Mouse (Mus musculus) neural tube, embryonic 11.5 days (tissue): ENCODE results near the gene Zfp599. TPM values are rescaled to one million over a fixed set of nuclear protein-coding genes. Genes with fewer than 3 reads are reported as not detected.
"Not testable (repeated sequence)": the region's sequence is repeated elsewhere in the genome, so short reads cannot be mapped to it uniquely, and the experiment has no call there.

Source experiments
- ATAC-seq: fragments of 200-750 bp; cut with Nextera tagmentation; 2 replicates; pipeline ENCODE4 v1.8.0; 2017; ENCODE audit warnings: moderate number of reproducible peaks, mild to moderate bottlenecking, moderate TSS enrichment, moderate library complexity; ENCODE audit not compliant: insufficient read depth, low FRiP score, low TSS enrichment
- DNase-seq: peaks from one replicate; pipeline ENCODE4 v3.0.0-alpha.2; 2015; ENCODE audit warnings: low spot score
- H3K27ac ChIP-seq: fragments of 300-500 bp; sonication (generic); 2 replicates; pipeline ENCODE4 v1.5.1; 2014; ENCODE audit warnings: low read depth, mild to moderate bottlenecking, low read length
- H3K27me3 ChIP-seq: fragments of 300-500 bp; sonication (generic); 2 replicates; pipeline ENCODE4 v1.6.1; 2014; ENCODE audit warnings: mild to moderate bottlenecking, low read length, mixed read lengths; ENCODE audit not compliant: control insufficient read depth, insufficient read depth
- H3K36me3 ChIP-seq: fragments of 300-500 bp; sonication (generic); 2 replicates; pipeline ENCODE4 v1.6.1; 2014; ENCODE audit warnings: mild to moderate bottlenecking, low read length, moderate library complexity, mixed read lengths; ENCODE audit not compliant: control insufficient read depth, insufficient read depth
- H3K4me1 ChIP-seq: fragments of 300-500 bp; sonication (generic); 2 replicates; pipeline ENCODE4 v1.6.1; 2014; ENCODE audit warnings: low read length, mixed read lengths; ENCODE audit not compliant: control insufficient read depth, insufficient read depth
- H3K4me2 ChIP-seq: fragments of 300-500 bp; sonication (generic); 2 replicates; pipeline ENCODE4 v1.6.1; 2014; ENCODE audit warnings: low read depth, mild to moderate bottlenecking, moderate library complexity
- H3K4me3 ChIP-seq: fragments of 300-500 bp; sonication (generic); 2 replicates; pipeline ENCODE4 v1.5.1; 2014; ENCODE audit warnings: low read depth, low read length
- H3K9ac ChIP-seq: fragments of 300-500 bp; sonication (generic); 2 replicates; pipeline ENCODE4 v1.6.1; 2014; ENCODE audit warnings: mild to moderate bottlenecking, low read length
- H3K9me3 ChIP-seq: fragments of 300-500 bp; sonication (generic); 2 replicates; pipeline ENCODE4 v1.6.1; 2016; ENCODE audit warnings: low read length; ENCODE audit not compliant: control insufficient read depth
- WGBS: fragments of 180-500 bp; shearing (Covaris S2); extraction: QIAGEN DNeasy Blood & Tissue Kit; methylation state at CpG from one replicate; pipeline ENCODE4 v1.1.7; 2014; 5-methylcytosine and 5-hydroxymethylcytosine counted together
- polyA plus RNA-seq: library from polyadenylated mRNA; unstranded; fragments of >200 nt; fragmentation: Nextera tagmentation; extraction: Ambion mirVana; gene quantifications from 2 replicates; pipeline ENCODE4 v1.2.1, GENCODE M21; 2014

Zfp599 gene
- polyA plus RNA-seq = 6.4 and 6.7 TPM in 2 replicates

GRCm38 (mm10) chr9:22259184-22260091, at the start of gene Zfp599:
Gene Zfp599, minus strand, starts transcription at chr9:22259895.
- peaks cover 7% of the 10 kb centered on the region; the same call in 1 of the 2 replicates for H3K36me3 ChIP-seq
- H3K4me2 ChIP-seq = peak within 1 kb of the TSS; percentile 67
- peak within 1 kb of the TSS; percentile 56 for H3K4me3 ChIP-seq
- peak; percentile 64 for DNase-seq
- H3K9me3 ChIP-seq = peaks cover 3% of the 10 kb centered on the region; the same call in 1 of the 2 replicates
- peak; percentile 76; the same call in 1 of the 2 replicates for ATAC-seq
- under 1% methylated on average over 35 of the region's 35 CpGs for WGBS
- peak within 1 kb of the TSS; percentile 81 for H3K9ac ChIP-seq
- no peaks in the 10 kb centered on the region for H3K4me1 ChIP-seq
- H3K27ac ChIP-seq = no peak within 1 kb of the TSS
- no peaks in the 10 kb centered on the region for H3K27me3 ChIP-seq

GRCm38 (mm10) chr9:22307920-22308262, 48.2 kb upstream of the Zfp599 start:
- peak overlapping the region; percentile 100 for H3K9ac ChIP-seq
- not testable (repeated sequence) for H3K27ac ChIP-seq

DNA sequence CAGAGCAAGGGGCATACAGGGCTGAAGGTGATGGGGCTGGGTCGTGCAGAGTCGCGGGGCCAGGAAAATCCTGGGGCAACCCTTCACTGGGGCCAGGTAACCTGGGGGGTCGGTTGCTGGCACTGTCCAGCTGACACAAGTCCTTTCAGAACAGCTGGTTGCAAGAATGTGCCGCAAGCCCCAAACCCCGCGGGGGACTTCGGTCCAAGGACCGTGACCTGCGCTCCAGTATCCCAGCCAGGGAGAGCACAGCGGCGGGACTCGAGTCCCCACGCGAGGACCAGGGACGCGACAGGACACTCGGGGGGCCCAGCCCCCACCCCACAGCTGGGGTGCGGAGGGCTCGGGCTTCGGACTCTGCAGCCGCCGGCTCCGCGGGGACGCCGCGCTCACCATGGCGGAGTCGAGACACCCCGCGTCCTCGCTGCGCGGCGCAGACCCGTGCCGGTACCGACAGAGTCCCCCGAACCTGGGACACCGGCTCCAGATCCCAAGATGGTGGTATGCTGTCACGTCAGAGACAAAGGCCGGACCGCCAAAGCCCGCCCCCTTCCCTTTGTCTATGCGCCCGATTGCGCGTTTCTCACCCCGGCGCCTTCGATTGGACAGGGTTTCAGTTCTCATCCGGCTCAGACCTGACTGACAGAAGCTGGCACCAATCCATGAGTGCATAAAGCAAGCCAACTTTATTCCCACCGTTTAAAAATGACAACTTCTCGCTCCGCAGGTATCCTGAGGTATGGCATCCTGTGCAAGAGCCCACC, 47.6 kb upstream of the Zfp599 start, which contains the start of gene Zfp810:
Gene Zfp810, minus strand, starts transcription at position 493 of the 764 bp plus-strand sequence.
- under 1% methylated on average over 56 of the region's 56 CpGs for whole genome bisulfite sequencing
- H3K4me3 ChIP-seq = peak within 1 kb of the TSS; percentile 93
- DNase-seq (peak; percentile 97), ATAC-seq (peak; percentile 99)
- peak within 1 kb of the TSS; percentile 79 for H3K27ac ChIP-seq
- H3K9me3 ChIP-seq = no peaks in the 10 kb centered on the region
- H3K4me1 ChIP-seq = no peaks in the 10 kb centered on the region
- H3K27me3 ChIP-seq = no peaks in the 10 kb centered on the region
- peaks cover 12% of the 10 kb centered on the region for H3K36me3 ChIP-seq
- H3K9ac ChIP-seq = peak within 1 kb of the TSS; percentile 100
- H3K4me2 ChIP-seq = peak within 1 kb of the TSS; percentile 88

More at GRCm38 (mm10) chr9:22307920-22308262, 48.2 kb upstream of the Zfp599 start:
- ATAC-seq = peak; percentile 4; the same call in 1 of the 2 replicates
- Histone ChIP-seq H3K4me2 (peak overlapping the region; percentile 39), H3K36me3 (peaks cover 12% of the 10 kb centered on the region), H3K4me3 (peak overlapping the region; percentile 93)
- DNase-seq, H3K27me3 ChIP-seq, H3K4me1 ChIP-seq, H3K9me3 ChIP-seq: not testable (repeated sequence)
- 19% methylated on average over 9 of the region's 9 CpGs for WGBS

GRCm38 (mm10) chr9:22306726-22307125, 47.0 kb upstream of the Zfp599 start:
- Histone ChIP-seq H3K27me3 (no peaks in the 10 kb centered on the region), H3K4me1 (no peaks in the 10 kb centered on the region), H3K9ac (peak overlapping the region; percentile 100)

GRCm38 (mm10) chr9:22302199-22302598, 42.5 kb upstream of the Zfp599 start:
- DNase-seq = no peak
- ATAC-seq = no peak
- Histone ChIP-seq H3K4me2 (no peak overlapping the region), H3K9me3 (no peaks in the 10 kb centered on the region), H3K27ac (no peak overlapping the region), H3K36me3 (peaks cover 28% of the 10 kb centered on the region), H3K9ac (no peak overlapping the region), H3K27me3 (no peaks in the 10 kb centered on the region), H3K4me3 (no peak overlapping the region), H3K4me1 (no peaks in the 10 kb centered on the region)
- 95% methylated on average over 1 of the region's 1 CpGs for WGBS

More at GRCm38 (mm10) chr9:22306726-22307125, 47.0 kb upstream of the Zfp599 start:
- 16% methylated on average over 6 of the region's 6 CpGs for WGBS
- ATAC-seq (no peak), DNase-seq (peak; percentile 30)
- Histone ChIP-seq H3K36me3 (peaks cover 14% of the 10 kb centered on the region), H3K27ac (peak overlapping the region; percentile 79; the same call in 1 of the 2 replicates), H3K4me3 (peak overlapping the region; percentile 93), H3K4me2 (peak overlapping the region; percentile 88), H3K9me3 (no peaks in the 10 kb centered on the region)

DNA sequence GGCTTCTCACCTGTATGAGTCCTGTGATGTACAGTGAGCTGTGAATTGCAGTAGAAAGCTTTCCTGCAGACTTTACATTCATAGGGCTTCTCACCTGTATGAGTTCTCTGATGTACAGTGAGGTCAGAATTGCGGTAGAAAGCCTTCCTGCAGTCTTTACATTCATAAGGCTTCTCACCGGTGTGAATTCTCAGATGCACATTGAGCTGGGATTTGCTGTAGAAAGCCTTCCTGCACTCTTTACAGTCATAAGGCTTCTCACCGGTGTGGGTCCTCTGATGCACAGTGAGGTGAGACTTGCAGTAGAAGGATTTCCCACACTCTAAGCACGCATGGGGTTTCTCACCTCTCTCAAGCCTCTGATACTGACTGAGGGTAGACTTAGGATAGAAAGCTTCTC, 19.0 kb upstream of the Zfp599 start:
- Histone ChIP-seq H3K9me3 (peaks cover 42% of the 10 kb centered on the region), H3K4me3 (no peak overlapping the region), H3K9ac (no peak overlapping the region), H3K27ac (no peak overlapping the region), H3K4me1 (no peaks in the 10 kb centered on the region), H3K27me3 (no peaks in the 10 kb centered on the region), H3K4me2 (no peak overlapping the region), H3K36me3 (peaks cover 60% of the 10 kb centered on the region)
- ATAC-seq (no peak), DNase-seq (no peak)
- 93% methylated on average over 4 of the region's 4 CpGs for WGBS

DNA sequence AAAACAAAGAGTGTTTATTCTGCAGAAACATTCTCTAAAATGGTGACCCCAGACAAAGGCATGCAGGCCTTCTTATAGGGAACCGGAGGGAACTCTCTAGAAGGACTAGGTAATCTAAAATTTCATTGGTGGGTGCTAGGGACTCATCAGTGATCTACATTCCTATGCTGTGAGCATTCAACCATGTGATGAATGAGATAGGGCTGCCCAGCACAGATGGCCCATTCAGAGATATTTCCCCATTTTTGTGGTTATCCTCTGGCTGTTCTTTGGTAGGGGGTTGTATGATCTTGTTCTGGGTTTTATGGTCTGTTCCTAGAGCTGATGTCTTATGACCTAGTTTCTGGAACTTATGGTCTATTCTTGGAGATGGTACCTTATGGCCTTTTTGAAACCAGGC, 9.2 kb upstream of the Zfp599 start:
- ATAC-seq = no peak
- H3K4me1 ChIP-seq = no peaks in the 10 kb centered on the region
- H3K9me3 ChIP-seq = peaks cover 6% of the 10 kb centered on the region; the same call in 1 of the 2 replicates
- no peak overlapping the region for H3K4me2 ChIP-seq
- H3K36me3 ChIP-seq = no peaks in the 10 kb centered on the region
- H3K9ac ChIP-seq = no peak overlapping the region
- no peak overlapping the region for H3K27ac ChIP-seq
- no peak for DNase-seq
- WGBS = 92% methylated on average over 1 of the region's 1 CpGs
- no peaks in the 10 kb centered on the region for H3K27me3 ChIP-seq
- no peak overlapping the region for H3K4me3 ChIP-seq

- H3K9ac ChIP-seq = no peak overlapping the region
- no peak overlapping the region for H3K4me2 ChIP-seq
- no peaks in the 10 kb centered on the region for H3K36me3 ChIP-seq
- no peak overlapping the region for H3K4me3 ChIP-seq
- 90% methylated on average over 10 of the region's 10 CpGs for WGBS
- no peak overlapping the region for H3K27ac ChIP-seq
- no peaks in the 10 kb centered on the region for H3K4me1 ChIP-seq
- DNase-seq (no peak), ATAC-seq (no peak)
- no peaks in the 10 kb centered on the region for H3K9me3 ChIP-seq
- no peaks in the 10 kb centered on the region for H3K27me3 ChIP-seq
Measured at GRCm38 (mm10) chr9:22262611-22263010, 2.9 kb upstream of the Zfp599 start.
